Mouse (Mus musculus): Measurements from ENCODE around the gene Hectd2. TPM values are rescaled to one million over a fixed set of nuclear protein-coding genes. Genes with fewer than 3 reads are reported as not detected.

The Hectd2 gene
- total and polyA plus RNA-seq, 2 experiments, result 0.46 to 1.7 TPM

GRCm38 (mm10) chr19:36535186-36535585, 19.3 kb upstream of the Hectd2 start:
- 40% methylated on average over 2 of the region's 2 CpGs for WGBS
- H3K9ac ChIP-seq (ENCODE audit: low read depth, low read length), result no peak overlapping the region

GRCm38 (mm10) chr19:36535878-36536277, 18.6 kb upstream of the Hectd2 start:
- 63% methylated on average over 6 of the region's 6 CpGs for WGBS
- DNase-seq (ENCODE audit: extremely low read depth, low read depth, low spot score), result no peak
- no peak for TF ChIP-seq POLR2A (IDR thresholded peaks at IDR 0.05; ENCODE audit: extremely low read depth, insufficient read depth, low read length)
- TF ChIP-seq CTCF (IDR thresholded peaks at IDR 0.05; ENCODE audit: low read depth, low read length), result no peak

More at GRCm38 (mm10) chr19:36535186-36535585, 19.3 kb upstream of the Hectd2 start:
- Histone ChIP-seq H3K4me1 (ENCODE audit: control insufficient read depth, insufficient read depth, low read length) (peaks cover 4% of the 10 kb centered on the region; the same call in 1 of the 2 replicates), H3K36me3 (ENCODE audit: control insufficient read depth, insufficient read depth, low read length) (no peaks in the 10 kb centered on the region), H3K27ac (replicated peaks; ENCODE audit: insufficient read depth, low read depth, low read length) (no peak overlapping the region), H3K4me3 (ENCODE audit: insufficient read depth, low read depth, low read length) (peak overlapping the region; percentile 34), H3K27me3 (ENCODE audit: control insufficient read depth, insufficient read depth, low read length) (no peaks in the 10 kb centered on the region), H3K79me2 (ENCODE audit: control insufficient read depth, insufficient read depth, low read length) (no peaks in the 10 kb centered on the region)
- TF ChIP-seq POLR2A (IDR thresholded peaks at IDR 0.05; ENCODE audit: extremely low read depth, insufficient read depth, low read length), result no peak
- no peak for DNase-seq (ENCODE audit: extremely low read depth, low read depth, low spot score)

DNA sequence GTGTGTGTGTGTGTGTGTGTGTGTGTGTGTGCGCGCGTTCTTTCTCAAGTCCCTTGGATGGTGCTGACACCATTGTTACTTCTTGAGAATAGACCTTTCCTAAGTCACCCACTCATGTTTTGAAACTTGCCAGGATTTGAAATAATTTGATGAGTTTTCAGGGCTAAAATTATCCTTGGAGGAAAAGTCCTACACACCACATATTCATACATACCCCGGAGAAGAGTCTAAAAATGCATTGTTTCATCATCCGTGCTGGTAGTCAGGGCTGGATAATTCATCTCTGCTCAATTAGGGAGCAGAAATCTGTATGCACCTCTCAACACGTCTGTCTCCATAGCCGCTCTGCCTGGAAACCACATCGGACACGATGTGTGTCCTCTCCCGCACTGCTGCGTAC, 17.5 kb upstream of the Hectd2 start:
- DNase-seq (ENCODE audit: extremely low read depth, low read depth, low spot score), result no peak
- Histone ChIP-seq H3K27me3 (ENCODE audit: control insufficient read depth, insufficient read depth, low read length) (no peaks in the 10 kb centered on the region), H3K79me2 (ENCODE audit: control insufficient read depth, insufficient read depth, low read length) (no peaks in the 10 kb centered on the region), H3K4me1 (ENCODE audit: control insufficient read depth, insufficient read depth, low read length) (peaks cover 4% of the 10 kb centered on the region; the same call in 1 of the 2 replicates), H3K9ac (ENCODE audit: low read depth, low read length) (no peak overlapping the region), H3K4me3 (ENCODE audit: insufficient read depth, low read depth, low read length) (no peak overlapping the region), H3K27ac (replicated peaks; ENCODE audit: insufficient read depth, low read depth, low read length) (no peak overlapping the region), H3K36me3 (ENCODE audit: control insufficient read depth, insufficient read depth, low read length) (no peaks in the 10 kb centered on the region)
- 91% methylated on average over 11 of the region's 11 CpGs for WGBS
- TF ChIP-seq CTCF (IDR thresholded peaks at IDR 0.05; ENCODE audit: low read depth, low read length) (no peak), POLR2A (IDR thresholded peaks at IDR 0.05; ENCODE audit: extremely low read depth, insufficient read depth, low read length) (no peak)

More at GRCm38 (mm10) chr19:36535878-36536277, 18.6 kb upstream of the Hectd2 start:
- H3K79me2 ChIP-seq (ENCODE audit: control insufficient read depth, insufficient read depth, low read length), result no peaks in the 10 kb centered on the region
- no peaks in the 10 kb centered on the region for H3K36me3 ChIP-seq (ENCODE audit: control insufficient read depth, insufficient read depth, low read length)
- H3K4me3 ChIP-seq (ENCODE audit: insufficient read depth, low read depth, low read length), result no peak overlapping the region
- peaks cover 4% of the 10 kb centered on the region; the same call in 1 of the 2 replicates for H3K4me1 ChIP-seq (ENCODE audit: control insufficient read depth, insufficient read depth, low read length)
- no peaks in the 10 kb centered on the region for H3K27me3 ChIP-seq (ENCODE audit: control insufficient read depth, insufficient read depth, low read length)
- H3K9ac ChIP-seq (ENCODE audit: low read depth, low read length), result no peak overlapping the region
- H3K27ac ChIP-seq (replicated peaks; ENCODE audit: insufficient read depth, low read depth, low read length), result no peak overlapping the region

GRCm38 (mm10) chr19:36538528-36538927, 15.9 kb upstream of the Hectd2 start:
- H3K4me3 ChIP-seq (ENCODE audit: insufficient read depth, low read depth, low read length), result no peak overlapping the region
- DNase-seq (ENCODE audit: extremely low read depth, low read depth, low spot score), result peak; percentile 50
- H3K36me3 ChIP-seq (ENCODE audit: control insufficient read depth, insufficient read depth, low read length), result no peaks in the 10 kb centered on the region
- TF ChIP-seq CTCF (IDR thresholded peaks at IDR 0.05; ENCODE audit: low read depth, low read length) (peak; percentile 48), POLR2A (IDR thresholded peaks at IDR 0.05; ENCODE audit: extremely low read depth, insufficient read depth, low read length) (no peak)
- H3K9ac ChIP-seq (ENCODE audit: low read depth, low read length), result no peak overlapping the region
- H3K27me3 ChIP-seq (ENCODE audit: control insufficient read depth, insufficient read depth, low read length), result no peaks in the 10 kb centered on the region
- peaks cover 4% of the 10 kb centered on the region; the same call in 1 of the 2 replicates for H3K4me1 ChIP-seq (ENCODE audit: control insufficient read depth, insufficient read depth, low read length)
- 3% methylated on average over 4 of the region's 4 CpGs for WGBS
- no peak overlapping the region for H3K27ac ChIP-seq (replicated peaks; ENCODE audit: insufficient read depth, low read depth, low read length)
- H3K79me2 ChIP-seq (ENCODE audit: control insufficient read depth, insufficient read depth, low read length), result no peaks in the 10 kb centered on the region

GRCm38 (mm10) chr19:36539311-36539710, 15.1 kb upstream of the Hectd2 start:
- 95% methylated on average over 2 of the region's 2 CpGs for WGBS
- no peak for DNase-seq (ENCODE audit: extremely low read depth, low read depth, low spot score)
- Histone ChIP-seq H3K4me3 (ENCODE audit: insufficient read depth, low read depth, low read length) (no peak overlapping the region), H3K36me3 (ENCODE audit: control insufficient read depth, insufficient read depth, low read length) (no peaks in the 10 kb centered on the region), H3K9ac (ENCODE audit: low read depth, low read length) (no peak overlapping the region), H3K27ac (replicated peaks; ENCODE audit: insufficient read depth, low read depth, low read length) (no peak overlapping the region), H3K79me2 (ENCODE audit: control insufficient read depth, insufficient read depth, low read length) (no peaks in the 10 kb centered on the region), H3K27me3 (ENCODE audit: control insufficient read depth, insufficient read depth, low read length) (no peaks in the 10 kb centered on the region), H3K4me1 (ENCODE audit: control insufficient read depth, insufficient read depth, low read length) (peaks cover 1% of the 10 kb centered on the region; the same call in 1 of the 2 replicates)
- TF ChIP-seq CTCF (IDR thresholded peaks at IDR 0.05; ENCODE audit: low read depth, low read length) (no peak), POLR2A (IDR thresholded peaks at IDR 0.05; ENCODE audit: extremely low read depth, insufficient read depth, low read length) (no peak)

GRCm38 (mm10) chr19:36540012-36540606, 14.3 kb upstream of the Hectd2 start:
- no peak for DNase-seq (ENCODE audit: extremely low read depth, low read depth, low spot score)
- Histone ChIP-seq H3K4me3 (ENCODE audit: insufficient read depth, low read depth, low read length) (no peak overlapping the region), H3K9ac (ENCODE audit: low read depth, low read length) (no peak overlapping the region), H3K27ac (replicated peaks; ENCODE audit: insufficient read depth, low read depth, low read length) (no peak overlapping the region), H3K27me3 (ENCODE audit: control insufficient read depth, insufficient read depth, low read length) (0 out of 2 replicates have a peak, but pooled peaks cover 3% of the 10 kb centered on the region), H3K36me3 (ENCODE audit: control insufficient read depth, insufficient read depth, low read length) (no peaks in the 10 kb centered on the region), H3K4me1 (ENCODE audit: control insufficient read depth, insufficient read depth, low read length) (peaks cover 1% of the 10 kb centered on the region; the same call in 1 of the 2 replicates), H3K79me2 (ENCODE audit: control insufficient read depth, insufficient read depth, low read length) (no peaks in the 10 kb centered on the region)
- TF ChIP-seq POLR2A (IDR thresholded peaks at IDR 0.05; ENCODE audit: extremely low read depth, insufficient read depth, low read length) (no peak), CTCF (IDR thresholded peaks at IDR 0.05; ENCODE audit: low read depth, low read length) (no peak)
- WGBS, result 43% methylated on average over 10 of the region's 10 CpGs

All from liver, adult 2 months (tissue).